Mouse (Mus musculus) G1E (cell line): ENCODE measurements around the gene Myo16.

ENCODE experiments used
- CTCF ChIP-seq: IDR thresholded peaks from 2 replicates; pipeline ENCODE4 v1.5.1; 2012; ENCODE audit warnings: low read depth, low read length, inconsistent platforms, mixed read lengths
- POLR2AphosphoS5 ChIP-seq: IDR thresholded peaks from 2 replicates; pipeline ENCODE4 v1.6.1; 2012; ENCODE audit warnings: low read depth, low read length, inconsistent platforms; ENCODE audit not compliant: insufficient replicate concordance
- TAL1 ChIP-seq: conservative IDR thresholded peaks from 2 replicates; pipeline ENCODE4 v1.6.1; 2012; ENCODE audit warnings: low read depth, low read length, inconsistent platforms, mixed read lengths

DNA sequence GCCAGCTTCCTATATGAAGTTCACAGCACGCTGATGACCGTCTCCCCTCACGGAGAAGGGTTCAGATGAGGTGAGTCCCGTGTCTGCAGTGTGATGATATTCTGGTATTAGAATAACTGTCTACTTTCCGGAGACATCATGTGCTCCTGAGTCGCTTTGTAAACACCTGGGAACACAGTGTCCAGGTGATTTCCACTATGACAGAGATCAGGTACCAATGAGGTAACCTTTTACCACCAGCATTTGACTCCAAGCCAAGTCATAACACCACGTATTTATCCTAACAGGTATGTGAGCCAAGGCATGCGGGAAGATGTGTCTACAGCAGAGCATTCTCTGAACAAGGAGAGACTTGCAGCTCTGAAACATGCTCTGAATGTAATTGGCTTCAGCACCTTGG lies 281.8 kb downstream of the Myo16 start:
- TF ChIP-seq CTCF (no peak), TAL1 (no peak), POLR2AphosphoS5 (no peak)
